Mouse (Mus musculus) forebrain, embryonic 10.5 days (tissue): ENCODE data around the gene Gipc2. TPM values are rescaled to one million over a fixed set of nuclear protein-coding genes. Genes with fewer than 3 reads are reported as not detected.

Experiments used
- DNase-seq: peaks from one replicate; pipeline ENCODE4 v3.0.0-alpha.2; 2017; ENCODE audit warnings: low spot score; ENCODE audit errors: extremely low spot score
- H3K27ac ChIP-seq: fragments of 300-500 bp; sonication (generic); 2 replicates; pipeline ENCODE4 v1.5.1; 2016; ENCODE audit warnings: mild to moderate bottlenecking
- H3K27me3 ChIP-seq: fragments of 300-500 bp; sonication (generic); 2 replicates; pipeline ENCODE4 v1.6.1; 2016; ENCODE audit warnings: mild to moderate bottlenecking; ENCODE audit not compliant: poor library complexity, severe bottlenecking
- H3K36me3 ChIP-seq: fragments of 300-500 bp; sonication (generic); replicated peaks from 2 replicates; pipeline ENCODE4 v1.6.1; 2016; ENCODE audit warnings: mild to moderate bottlenecking, moderate library complexity
- H3K4me1 ChIP-seq: fragments of 300-500 bp; sonication (generic); 2 replicates; pipeline ENCODE4 v1.6.1; 2016
- H3K4me3 ChIP-seq: fragments of 300-500 bp; sonication (generic); 2 replicates; pipeline ENCODE4 v1.5.1; 2016; ENCODE audit warnings: mild to moderate bottlenecking, moderate library complexity
- H3K9me3 ChIP-seq: fragments of 300-500 bp; sonication (generic); 2 replicates; pipeline ENCODE4 v1.6.1; 2016; ENCODE audit warnings: mild to moderate bottlenecking, moderate library complexity
- WGBS: fragments of 180-500 bp; shearing (Covaris S2); methylation state at CpG from one replicate; pipeline ENCODE4 v1.1.7; 2016; 5-methylcytosine and 5-hydroxymethylcytosine counted together
- polyA plus RNA-seq: library from polyadenylated mRNA; unstranded; fragments of >200 nt; fragmentation: Nextera tagmentation; extraction: Ambion mirVana; gene quantifications from 2 replicates; pipeline ENCODE4 v1.2.1, GENCODE M21; 2016

Gene Gipc2
- polyA plus RNA-seq, 1 experiment from 2014 or later: 3.5 TPM

DNA sequence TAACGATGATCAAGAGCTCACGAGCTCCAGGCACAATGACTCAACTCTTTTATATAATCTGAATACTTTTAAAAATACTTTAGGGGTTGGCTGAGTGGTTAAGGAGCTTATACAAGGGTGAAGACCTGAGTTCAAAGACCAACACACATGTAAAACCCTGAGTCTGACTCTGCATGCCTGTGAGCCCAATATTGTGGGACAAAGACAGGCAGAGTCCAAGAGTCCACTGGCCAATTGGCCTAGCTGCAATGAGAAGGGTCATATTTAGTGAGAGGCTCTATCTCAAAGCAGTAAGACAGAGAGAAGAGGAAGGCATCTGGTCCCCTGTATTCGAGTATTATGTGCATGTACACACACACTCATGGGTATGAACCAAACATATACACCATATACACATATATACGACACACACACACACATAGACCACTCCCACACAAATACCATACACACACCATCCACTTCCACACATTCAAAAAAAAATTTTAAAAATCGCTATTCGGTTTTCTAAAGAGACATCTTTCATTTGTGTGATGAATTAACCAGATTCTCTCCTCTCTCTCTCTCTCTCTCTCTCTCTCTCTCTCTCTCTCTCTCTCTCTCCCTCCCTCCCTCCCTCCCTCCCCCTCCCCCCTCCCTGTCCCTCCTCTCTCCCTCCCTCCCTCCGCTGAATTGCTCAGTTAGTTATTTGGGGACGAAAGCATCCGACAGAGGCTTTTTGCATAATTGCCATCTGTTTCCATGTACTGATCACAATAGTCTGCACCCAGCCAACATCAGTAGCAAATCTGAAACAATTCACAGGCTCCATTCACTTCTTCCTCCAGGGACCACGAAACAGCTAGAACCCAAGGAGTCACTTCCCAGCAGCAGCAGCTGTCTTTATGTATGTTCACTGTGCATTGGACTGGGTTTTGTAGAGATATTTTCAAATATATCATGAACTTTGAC lies 7.4 kb downstream of the Gipc2 start:
- 74% methylated on average over 10 of the region's 10 CpGs for WGBS
- Histone ChIP-seq H3K4me3 (no peak overlapping the region), H3K27me3 (peaks cover 17% of the 10 kb centered on the region), H3K9me3 (no peaks in the 10 kb centered on the region), H3K27ac (no peak overlapping the region), H3K4me1 (no peaks in the 10 kb centered on the region), H3K36me3 (no peaks in the 10 kb centered on the region)
- DNase-seq: no peak

DNA sequence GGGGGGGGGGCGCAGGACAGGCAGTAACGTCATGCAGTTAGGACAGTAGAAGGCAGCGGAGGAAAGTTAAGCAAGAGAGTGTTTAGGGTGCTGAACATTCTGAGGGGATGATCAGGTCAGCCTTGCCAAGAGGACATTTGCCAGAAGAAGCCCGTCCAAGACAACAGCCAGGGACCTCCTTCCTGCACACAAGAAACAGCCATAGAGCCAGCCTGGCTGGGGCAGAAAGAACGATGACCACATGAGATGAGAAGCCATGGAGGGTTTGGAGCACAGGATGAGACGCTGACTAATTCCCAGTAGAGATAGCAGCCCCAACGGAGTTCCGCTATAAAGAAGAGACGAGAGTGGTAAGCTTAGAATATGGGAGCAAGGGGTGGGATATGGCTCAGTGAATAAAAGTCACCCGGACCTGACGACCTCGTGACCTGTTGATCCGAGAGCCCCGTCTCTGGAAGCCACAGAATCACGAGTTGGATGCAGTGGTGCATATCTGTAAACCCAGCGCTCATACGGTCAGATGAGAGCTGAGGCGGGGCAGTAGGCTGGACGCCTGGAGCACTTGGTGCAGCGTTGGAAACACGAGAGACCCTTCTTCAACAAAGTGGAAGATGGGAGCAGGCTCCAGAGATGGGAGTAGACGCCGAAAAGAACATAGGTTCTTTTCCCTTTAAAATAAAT lies 9.1 kb downstream of the Gipc2 start:
- no peaks in the 10 kb centered on the region for H3K9me3 ChIP-seq
- H3K4me3 ChIP-seq: no peak overlapping the region
- H3K27ac ChIP-seq: no peak overlapping the region
- H3K36me3 ChIP-seq: no peaks in the 10 kb centered on the region
- WGBS: 83% methylated on average over 23 of the region's 23 CpGs
- no peaks in the 10 kb centered on the region for H3K4me1 ChIP-seq
- peaks cover 12% of the 10 kb centered on the region for H3K27me3 ChIP-seq
- DNase-seq: no peak

DNA sequence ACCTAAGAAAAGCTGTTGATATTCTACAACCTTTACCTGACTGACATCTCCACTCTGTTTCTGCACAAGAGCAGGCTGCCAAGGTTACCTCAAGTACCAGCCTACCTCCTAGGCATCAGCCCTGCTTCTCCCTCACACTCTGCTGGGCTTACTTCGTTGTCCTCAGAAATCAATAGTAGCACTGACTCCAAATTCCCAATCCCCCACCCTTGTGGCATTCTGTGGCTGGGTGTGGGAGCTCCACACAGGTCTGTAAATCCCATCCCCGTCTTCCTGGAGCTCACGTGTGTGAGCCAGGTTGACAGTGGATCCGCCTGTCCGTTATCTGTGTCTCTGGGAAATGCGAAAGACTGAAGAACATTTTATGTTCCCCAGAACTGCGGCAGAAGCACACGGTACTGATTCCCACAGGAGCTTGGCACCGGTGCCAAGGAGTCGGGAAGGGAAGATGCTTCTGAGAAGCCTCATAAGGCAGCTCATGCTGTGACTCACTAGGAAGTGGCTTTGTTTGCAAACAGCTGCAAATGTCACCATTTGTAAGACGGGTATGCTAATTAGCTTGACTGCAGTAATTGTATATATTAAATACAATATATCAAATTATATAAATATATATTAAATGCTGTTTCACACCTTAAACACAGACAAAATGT lies 10.6 kb downstream of the Gipc2 start:
- H3K9me3 ChIP-seq: no peaks in the 10 kb centered on the region
- no peaks in the 10 kb centered on the region for H3K36me3 ChIP-seq
- H3K4me1 ChIP-seq: no peaks in the 10 kb centered on the region
- WGBS: 56% methylated on average over 11 of the region's 11 CpGs
- H3K4me3 ChIP-seq: no peak overlapping the region
- H3K27ac ChIP-seq: no peak overlapping the region
- H3K27me3 ChIP-seq: peaks cover 4% of the 10 kb centered on the region; the same call in 1 of the 2 replicates
- DNase-seq: no peak

DNA sequence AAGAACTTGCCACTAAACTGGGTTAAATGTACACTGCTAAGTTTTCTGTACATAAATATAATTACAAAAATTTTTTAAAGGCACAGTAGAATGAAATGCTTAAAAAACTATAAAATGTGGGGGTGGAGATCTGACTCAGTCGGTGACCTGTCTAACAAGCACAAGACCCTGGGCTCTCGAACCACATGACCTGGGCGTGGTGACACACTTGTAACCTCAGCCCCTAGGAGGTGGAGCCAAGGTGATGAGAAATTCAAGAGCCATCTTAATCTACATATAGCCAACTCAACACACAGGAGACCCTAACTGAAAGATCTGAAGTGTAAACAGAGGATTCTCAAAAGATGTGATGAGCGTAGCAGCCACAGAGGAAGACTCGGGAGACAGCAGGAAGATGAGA lies 11.9 kb downstream of the Gipc2 start:
- Histone ChIP-seq H3K4me3 (no peak overlapping the region), H3K27ac (no peak overlapping the region), H3K4me1 (no peaks in the 10 kb centered on the region), H3K36me3 (no peaks in the 10 kb centered on the region), H3K9me3 (no peaks in the 10 kb centered on the region), H3K27me3 (peaks cover 4% of the 10 kb centered on the region; the same call in 1 of the 2 replicates)
- no peak for DNase-seq
- WGBS: 89% methylated on average over 5 of the region's 5 CpGs

DNA sequence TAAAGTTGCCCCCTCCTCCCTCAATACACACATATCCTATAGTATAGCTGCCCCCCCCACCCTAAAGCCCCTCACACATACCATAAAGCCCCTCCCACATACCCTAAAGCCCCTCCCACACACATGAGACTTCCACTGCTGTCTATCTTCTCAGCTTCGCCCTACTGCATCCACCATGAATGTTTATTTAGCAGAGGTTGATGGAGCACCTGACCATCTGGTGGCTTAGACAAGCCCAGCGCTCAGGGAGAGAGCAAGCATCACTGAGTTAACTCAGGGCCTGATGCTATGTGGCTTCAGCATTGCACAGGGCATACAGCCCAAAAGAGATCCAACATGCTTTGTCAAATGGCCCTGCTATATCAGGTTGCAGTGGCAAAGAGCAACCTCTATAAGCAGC lies 12.9 kb downstream of the Gipc2 start:
- WGBS: 90% methylated on average over 2 of the region's 2 CpGs
- H3K27ac ChIP-seq: no peak overlapping the region
- H3K9me3 ChIP-seq: no peaks in the 10 kb centered on the region
- no peak for DNase-seq
- no peak overlapping the region for H3K4me3 ChIP-seq
- no peaks in the 10 kb centered on the region for H3K36me3 ChIP-seq
- peaks cover 4% of the 10 kb centered on the region; the same call in 1 of the 2 replicates for H3K27me3 ChIP-seq
- H3K4me1 ChIP-seq: no peaks in the 10 kb centered on the region

DNA sequence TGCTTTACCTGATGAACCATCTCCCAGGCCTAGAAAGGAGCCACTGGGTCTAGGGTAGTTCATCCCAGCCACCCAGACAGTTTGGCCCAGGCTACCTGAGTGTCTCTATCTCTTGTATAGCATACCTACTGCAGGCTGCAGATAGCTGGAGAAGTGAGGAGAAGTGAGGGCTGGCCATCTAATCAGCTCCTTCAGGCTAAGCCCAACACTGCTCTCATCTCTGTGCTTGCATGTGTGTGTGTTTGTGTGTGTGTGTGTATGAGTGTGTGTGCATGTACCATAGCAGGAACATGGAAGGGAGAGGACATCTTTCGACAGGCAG lies 13.6 kb downstream of the Gipc2 start:
- 100% methylated on average over 1 of the region's 1 CpGs for WGBS
- Histone ChIP-seq H3K27ac (no peak overlapping the region), H3K4me1 (no peaks in the 10 kb centered on the region), H3K27me3 (peaks cover 4% of the 10 kb centered on the region; the same call in 1 of the 2 replicates), H3K36me3 (no peaks in the 10 kb centered on the region), H3K4me3 (no peak overlapping the region), H3K9me3 (no peaks in the 10 kb centered on the region)
- DNase-seq: no peak

DNA sequence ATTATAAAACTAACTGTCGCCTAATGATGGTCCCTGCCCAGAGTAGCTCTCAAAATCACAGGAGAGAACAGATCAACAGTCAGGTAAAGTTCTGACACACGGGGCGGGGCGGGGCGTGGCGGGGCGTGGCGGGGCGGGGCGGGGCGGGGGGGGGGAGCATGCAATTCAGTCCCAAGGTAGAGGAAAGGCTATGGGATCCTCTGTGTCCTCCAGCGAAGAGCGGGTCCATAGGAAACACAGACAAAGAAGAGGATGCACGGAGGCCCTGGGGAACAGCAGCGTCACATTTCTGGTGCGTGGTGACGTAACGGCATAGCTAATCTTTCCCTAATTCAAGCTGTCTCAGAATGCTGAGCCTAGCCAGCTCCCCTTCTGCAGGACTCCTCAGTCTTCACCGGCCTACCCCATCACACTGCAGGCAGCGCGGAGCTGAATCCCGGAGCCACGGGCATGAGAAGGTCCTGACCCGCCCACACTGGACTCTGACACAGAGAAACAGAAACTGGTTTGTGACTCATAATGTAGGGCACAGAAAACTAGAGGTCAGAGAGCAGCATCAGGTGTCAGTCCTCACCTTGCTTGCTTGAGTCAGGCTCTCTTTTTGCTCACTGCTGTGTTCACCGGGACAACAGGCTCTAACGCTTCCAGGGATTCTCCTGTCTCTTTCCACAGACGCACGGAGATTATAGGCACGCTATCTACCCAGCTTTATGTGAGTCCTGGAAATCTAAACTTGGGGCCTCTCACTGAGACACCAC lies 14.1 kb downstream of the Gipc2 start:
- Histone ChIP-seq H3K27me3 (peaks cover 4% of the 10 kb centered on the region; the same call in 1 of the 2 replicates), H3K4me1 (0 out of 2 replicates have a peak, but pooled peaks cover 2% of the 10 kb centered on the region), H3K4me3 (peak overlapping the region; percentile 31), H3K36me3 (no peaks in the 10 kb centered on the region), H3K27ac (no peak overlapping the region), H3K9me3 (no peaks in the 10 kb centered on the region)
- DNase-seq: no peak
- WGBS: 71% methylated on average over 29 of the region's 29 CpGs

DNA sequence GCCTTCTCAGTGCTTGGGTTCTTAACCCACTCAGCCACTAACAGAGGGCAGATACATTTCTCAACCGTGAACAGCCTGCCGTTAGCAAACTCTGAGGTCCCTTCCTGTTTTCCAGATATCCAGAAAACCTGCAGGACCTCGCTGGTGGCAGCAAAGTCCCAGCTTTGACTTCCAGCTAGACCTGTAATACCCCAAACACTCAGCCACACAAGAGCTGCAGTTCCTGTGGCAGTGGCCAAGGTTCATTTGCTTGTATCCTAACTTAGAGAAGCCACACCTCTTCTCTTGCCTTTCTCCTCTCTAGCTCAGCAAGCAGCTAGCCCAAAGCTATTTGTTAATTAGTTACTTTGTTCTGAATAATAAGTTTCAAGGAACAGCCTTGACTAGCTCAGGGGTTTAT lies 16.2 kb downstream of the Gipc2 start:
- DNase-seq: no peak
- Histone ChIP-seq H3K27ac (no peak overlapping the region), H3K9me3 (no peaks in the 10 kb centered on the region), H3K4me3 (no peak overlapping the region), H3K36me3 (no peaks in the 10 kb centered on the region), H3K27me3 (no peaks in the 10 kb centered on the region), H3K4me1 (0 out of 2 replicates have a peak, but pooled peaks cover 7% of the 10 kb centered on the region)
- WGBS: 75% methylated on average over 3 of the region's 3 CpGs

DNA sequence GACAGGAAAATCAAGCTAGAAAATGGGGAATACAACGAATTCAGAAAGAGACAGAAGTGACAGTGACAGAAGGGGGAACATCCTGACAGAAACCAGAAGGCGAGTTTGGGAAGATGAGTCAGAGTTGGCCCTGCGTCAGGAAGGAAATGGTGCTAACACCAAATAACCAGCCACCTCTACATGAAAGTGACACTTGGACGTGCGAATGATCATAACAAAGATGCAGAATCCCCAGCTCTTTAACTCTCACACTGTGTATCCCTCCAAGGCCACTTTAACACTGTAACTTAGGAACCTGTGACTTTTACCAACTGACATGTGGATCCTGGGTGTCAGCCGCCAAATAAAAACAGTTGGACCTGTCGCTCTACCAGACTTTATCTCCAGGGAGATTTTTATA lies 16.6 kb downstream of the Gipc2 start:
- H3K9me3 ChIP-seq: no peaks in the 10 kb centered on the region

DNA sequence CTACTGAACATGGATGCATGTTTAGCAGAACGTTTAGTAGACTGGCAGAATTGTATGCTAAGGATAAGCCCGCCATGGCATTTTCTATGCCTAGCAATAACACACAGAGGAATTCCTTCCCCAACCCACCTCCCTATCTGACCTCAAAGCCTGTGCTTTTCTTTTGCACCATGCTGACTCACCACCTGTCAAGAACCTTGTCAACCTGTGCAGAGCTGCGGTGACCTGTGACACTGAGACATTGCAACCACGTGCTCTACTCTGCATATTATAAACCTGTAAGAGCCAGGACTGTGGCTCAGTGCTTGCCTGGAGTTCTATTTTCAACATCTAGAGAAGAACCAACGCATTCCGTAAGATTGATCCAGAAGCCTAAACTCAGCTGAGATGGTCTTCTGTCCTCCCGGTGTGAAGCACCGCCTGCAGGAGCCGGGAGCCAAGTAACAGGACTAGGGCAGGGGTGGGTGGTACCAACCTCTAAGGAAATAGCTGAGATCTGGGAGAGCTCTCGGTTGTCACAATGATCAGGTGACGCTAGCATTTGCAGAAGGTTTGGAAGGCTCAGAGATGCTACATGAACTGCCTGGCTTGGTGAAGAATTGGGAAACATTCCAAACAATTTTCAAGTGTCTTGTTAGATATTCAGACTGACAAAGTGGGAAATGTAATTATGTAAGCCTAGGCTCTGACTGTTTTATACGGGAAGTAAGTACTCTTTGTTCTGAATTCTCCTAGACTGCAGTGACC lies 18.8 kb downstream of the Gipc2 start:
- DNase-seq: no peak
- WGBS: 78% methylated on average over 12 of the region's 12 CpGs
- H3K9me3 ChIP-seq: no peaks in the 10 kb centered on the region
- 0 out of 2 replicates have a peak, but pooled peaks cover 7% of the 10 kb centered on the region for H3K4me1 ChIP-seq
- H3K36me3 ChIP-seq: no peaks in the 10 kb centered on the region
- H3K27me3 ChIP-seq: no peaks in the 10 kb centered on the region
- no peak overlapping the region for H3K4me3 ChIP-seq
- H3K27ac ChIP-seq: no peak overlapping the region

More for the DNA sequence above, 16.6 kb downstream of the Gipc2 start:
- no peak overlapping the region for H3K27ac ChIP-seq
- 86% methylated on average over 7 of the region's 7 CpGs for WGBS
- no peaks in the 10 kb centered on the region for H3K27me3 ChIP-seq
- H3K4me1 ChIP-seq: 0 out of 2 replicates have a peak, but pooled peaks cover 7% of the 10 kb centered on the region
- DNase-seq: no peak
- no peak overlapping the region for H3K4me3 ChIP-seq
- no peaks in the 10 kb centered on the region for H3K36me3 ChIP-seq

DNA sequence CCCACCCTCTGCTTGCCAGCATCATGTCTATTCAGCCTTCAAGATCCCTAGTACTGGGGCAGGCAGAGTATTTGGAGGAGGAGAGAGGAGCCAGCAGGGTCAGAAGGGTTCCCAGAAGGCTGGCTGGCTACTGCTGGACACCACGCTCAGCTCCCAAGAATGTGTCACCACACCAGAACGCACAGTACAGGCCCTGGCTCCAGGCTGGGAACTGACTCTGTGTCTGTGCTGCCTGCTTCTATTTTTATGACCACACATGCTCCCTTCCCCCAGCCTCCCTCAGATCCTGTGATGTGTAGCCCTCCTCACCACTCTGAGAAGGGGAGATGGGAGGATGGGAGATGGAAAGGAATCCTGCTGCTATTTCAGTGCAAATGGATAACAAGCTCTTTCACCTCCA lies 20.8 kb downstream of the Gipc2 start:
- DNase-seq: no peak
- 69% methylated on average over 2 of the region's 2 CpGs for WGBS
- no peak overlapping the region for H3K27ac ChIP-seq
- H3K36me3 ChIP-seq: no peaks in the 10 kb centered on the region
- H3K4me3 ChIP-seq: no peak overlapping the region
- H3K9me3 ChIP-seq: no peaks in the 10 kb centered on the region
- 0 out of 2 replicates have a peak, but pooled peaks cover 7% of the 10 kb centered on the region for H3K4me1 ChIP-seq
- no peaks in the 10 kb centered on the region for H3K27me3 ChIP-seq
